ENCODE assay signal across 9 mouse cellular contexts in the genomic region with DNA sequence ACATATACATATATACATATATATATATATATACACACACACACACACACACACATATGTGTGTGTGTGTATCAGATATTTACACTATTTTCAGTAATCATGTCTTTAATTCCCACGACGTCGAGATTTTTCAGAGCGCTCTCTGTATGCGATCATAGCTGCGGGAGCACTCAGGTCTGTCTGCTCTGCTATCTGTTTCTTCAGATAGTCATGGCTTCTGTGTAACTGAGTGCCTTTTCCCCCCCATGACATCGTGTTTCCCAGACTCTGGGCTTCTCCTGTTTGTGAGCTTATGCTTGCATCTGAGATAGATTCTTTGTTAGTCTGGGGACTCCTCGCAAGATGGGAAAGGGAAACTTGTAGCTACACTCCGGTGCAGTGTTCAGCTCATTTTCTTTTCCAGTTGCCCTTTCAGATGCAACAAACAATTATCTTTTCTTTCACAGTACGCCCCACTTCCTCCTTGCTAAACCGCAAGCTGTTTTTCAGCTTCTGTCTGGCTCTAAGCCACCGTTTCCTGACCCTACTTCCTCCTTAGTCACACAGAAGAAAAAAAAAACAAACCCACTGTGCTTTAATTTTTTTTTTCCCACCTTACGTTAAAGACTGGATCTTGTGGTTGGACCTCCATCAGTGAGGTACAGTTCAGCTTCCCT. TPM values are rescaled to one million over a fixed set of nuclear protein-coding genes. Genes with fewer than 3 reads are reported as not detected.
DNase-seq lines count a peak whose midpoint lies in the region; ATAC-seq and TF ChIP-seq lines count a peak whose summit lies in the region.
"Had no signal": no experiment of that assay in that cellular context is flagged by ENCODE, and none has a peak within 500 bp of the region (broad histone marks: within the 10 kb centered on the region; RNA-seq: fewer than 3 reads in every experiment).

No protein-coding gene starts in this region.

- no peaks in the 10 kb centered on the region for H3K9me3 ChIP-seq in kidney, postnatal 0 days (replicated peaks; ENCODE audit: low read length)
- H3K9me3 ChIP-seq in neural tube, embryonic 15.5 days (replicated peaks), result no peaks in the 10 kb centered on the region
- H3K9me3 ChIP-seq: limb, embryonic 12.5 days had no signal

- peak overlapping the region; percentile 28 for H3K4me2 ChIP-seq in kidney, postnatal 0 days (ENCODE audit: low read length)
- H3K4me2 ChIP-seq in neural tube, embryonic 15.5 days, result no peak overlapping the region
- H3K4me2 ChIP-seq: limb, embryonic 12.5 days had no signal

- DNase-seq in layer of hippocampus, adult 9-10 months (ENCODE audit: low spot score), result peak; percentile 15
- DNase-seq in layer of hippocampus, adult 8-10 months (ENCODE audit: low spot score in 2 of 2), result no peak
- peak; percentile 81 to 86 for DNase-seq in heart, adult 9 months (ENCODE audit: low spot score in 2 of 2)
- DNase-seq in kidney, postnatal 0 days (ENCODE audit: low spot score), result peak; percentile 87
- DNase-seq in c-Kit-positive CD71-positive TER-119-positive erythroid progenitor cells, embryonic 14.5 days (ENCODE audit: low spot score), result no peak
- no peak for DNase-seq in left cerebral cortex, adult 11 months (ENCODE audit: low spot score)

- ATAC-seq in kidney, postnatal 0 days (replicated peaks; ENCODE audit: low FRiP score, low read depth), result no peak
- ATAC-seq in megakaryocyte progenitor cell, adult 5-6 weeks (replicated peaks; ENCODE audit: poor library complexity), result peak; percentile 78
- no peak for ATAC-seq in neural tube, embryonic 15.5 days (ENCODE audit: low FRiP score)

- TF ChIP-seq CTCF in kidney, postnatal 0 days (IDR thresholded peaks at IDR 0.05; ENCODE audit: low read depth), result no peak

- H3K27me3 ChIP-seq in kidney, postnatal 0 days (ENCODE audit: insufficient read depth, low read length), result no peaks in the 10 kb centered on the region
- H3K27me3 ChIP-seq in neural tube, embryonic 15.5 days (replicated peaks), result peaks cover under 1% of the 10 kb centered on the region; the same call in 1 of the 2 replicates

- 42% methylated on average over 13 of the region's 13 CpGs for WGBS in kidney, postnatal 0 days
- 69% methylated on average over 13 of the region's 13 CpGs for WGBS in neural tube, embryonic 15.5 days

- H3K4me1 ChIP-seq in kidney, postnatal 0 days (replicated peaks; ENCODE audit: insufficient read depth, low read length), result peaks cover under 1% of the 10 kb centered on the region; the same call in 1 of the 2 replicates
- H3K4me1 ChIP-seq in neural tube, embryonic 15.5 days, result peaks cover under 1% of the 10 kb centered on the region; the same call in 1 of the 2 replicates

- no peak overlapping the region for H3K4me3 ChIP-seq in kidney, postnatal 0 days (replicated peaks; ENCODE audit: low read depth, low read length)
- H3K4me3 ChIP-seq in neural tube, embryonic 15.5 days (replicated peaks), result no peak overlapping the region
- H3K4me3 ChIP-seq: limb, embryonic 12.5 days had no signal

- H3K9ac ChIP-seq in kidney, postnatal 0 days (ENCODE audit: low read depth, low read length), result no peak overlapping the region
- H3K9ac ChIP-seq in neural tube, embryonic 15.5 days (replicated peaks), result no peak overlapping the region
- H3K9ac ChIP-seq: limb, embryonic 12.5 days had no signal

- peak overlapping the region; percentile 81 for H3K27ac ChIP-seq in kidney, postnatal 0 days
- no peak overlapping the region; the same call in 1 of the 2 replicates for H3K27ac ChIP-seq in neural tube, embryonic 15.5 days (replicated peaks)
- H3K27ac ChIP-seq: limb, embryonic 12.5 days had no signal

- no peaks in the 10 kb centered on the region for H3K36me3 ChIP-seq in kidney, postnatal 0 days (ENCODE audit: insufficient read depth, low read length)
- no peaks in the 10 kb centered on the region for H3K36me3 ChIP-seq in neural tube, embryonic 15.5 days
- H3K36me3 ChIP-seq: limb, embryonic 12.5 days had no signal

RNA-seq across cellular contexts. Expression of gene Neurl3, which starts 10.5 kb away (rescaled TPM):
- 1 to 10 TPM in 2 of 4 experiments, under 1 TPM in 2; 0.41 to 3.4 (median 1.2) TPM for total RNA-seq in layer of hippocampus, adult 8-10 months (2022)
- polyA plus RNA-seq in kidney, postnatal 0 days (2015; fragmentation: Nextera tagmentation; extraction: Ambion mirVana), result 13.3 and 14.1 TPM in 2 replicates
- 8.5 and 11.4 TPM in 2 replicates for total RNA-seq in megakaryocyte progenitor cell, adult 5-6 weeks (2015)
- 14.4 and 15.9 TPM in 2 replicates for total RNA-seq in megakaryocyte progenitor cell, adult 5-6 weeks (2017)
- 2.2 and 3.2 TPM in 2 replicates for polyA plus RNA-seq in neural tube, embryonic 15.5 days (2015; fragmentation: Nextera tagmentation; extraction: Ambion mirVana)

RNA-seq across cellular contexts. Expression of gene Uggt1, which starts 19.4 kb away (rescaled TPM):
- 10 to 100 TPM; 33.6 to 53.2 (median 41.5) TPM for total RNA-seq in layer of hippocampus, adult 8-10 months (2022)
- 41.2 and 42.7 TPM in 2 replicates for polyA plus RNA-seq in kidney, postnatal 0 days (2015; fragmentation: Nextera tagmentation; extraction: Ambion mirVana)
- 90.2 and 94.4 TPM in 2 replicates for total RNA-seq in megakaryocyte progenitor cell, adult 5-6 weeks (2015)
- 118 and 151 TPM in 2 replicates for total RNA-seq in megakaryocyte progenitor cell, adult 5-6 weeks (2017)
- 43.9 and 46.0 TPM in 2 replicates for polyA plus RNA-seq in neural tube, embryonic 15.5 days (2015; fragmentation: Nextera tagmentation; extraction: Ambion mirVana)

RNA-seq across cellular contexts. Expression of gene Arid5a, which starts 43.6 kb away (rescaled TPM):
- 10 to 100 TPM; 18.1 to 22.0 (median 18.8) TPM for total RNA-seq in layer of hippocampus, adult 8-10 months (2022)
- polyA plus RNA-seq in kidney, postnatal 0 days (2015; fragmentation: Nextera tagmentation; extraction: Ambion mirVana), result 6.7 and 7.4 TPM in 2 replicates
- 13.2 and 13.8 TPM in 2 replicates for total RNA-seq in megakaryocyte progenitor cell, adult 5-6 weeks (2015)
- total RNA-seq in megakaryocyte progenitor cell, adult 5-6 weeks (2017), result 24.9 and 29.5 TPM in 2 replicates
- 3.7 and 9.8 TPM in 2 replicates for polyA plus RNA-seq in neural tube, embryonic 15.5 days (2015; fragmentation: Nextera tagmentation; extraction: Ambion mirVana)

Comparison
In these comparisons a context has a peak if more than half of its experiments do, and no peak if none do; other contexts are left out.
1. DNase-seq: peak in layer of hippocampus, adult 9-10 months (single experiment), heart, adult 9 months (2 of 2) and kidney, postnatal 0 days (single experiment); none in layer of hippocampus, adult 8-10 months (0 of 2), c-Kit-positive CD71-positive TER-119-positive erythroid progenitor cells, embryonic 14.5 days (single experiment) and left cerebral cortex, adult 11 months (single experiment).